Mouse (Mus musculus) lung, adult 2 months (tissue): ENCODE measurements around the gene Lyst.

ENCODE experiments used
- CTCF ChIP-seq: fragments of 200-500 bp; IDR thresholded peaks from 2 replicates; pipeline ENCODE4 v1.5.1; 2011; ENCODE audit warnings: mild to moderate bottlenecking, low read length, control low read depth; ENCODE audit not compliant: insufficient read depth
- POLR2A ChIP-seq: fragments of 200-500 bp; IDR thresholded peaks from 2 replicates; pipeline ENCODE4 v1.6.1; 2011; ENCODE audit warnings: low read depth, mild to moderate bottlenecking, control low read depth, low read length, borderline replicate concordance; ENCODE audit errors: extremely low read depth

DNA sequence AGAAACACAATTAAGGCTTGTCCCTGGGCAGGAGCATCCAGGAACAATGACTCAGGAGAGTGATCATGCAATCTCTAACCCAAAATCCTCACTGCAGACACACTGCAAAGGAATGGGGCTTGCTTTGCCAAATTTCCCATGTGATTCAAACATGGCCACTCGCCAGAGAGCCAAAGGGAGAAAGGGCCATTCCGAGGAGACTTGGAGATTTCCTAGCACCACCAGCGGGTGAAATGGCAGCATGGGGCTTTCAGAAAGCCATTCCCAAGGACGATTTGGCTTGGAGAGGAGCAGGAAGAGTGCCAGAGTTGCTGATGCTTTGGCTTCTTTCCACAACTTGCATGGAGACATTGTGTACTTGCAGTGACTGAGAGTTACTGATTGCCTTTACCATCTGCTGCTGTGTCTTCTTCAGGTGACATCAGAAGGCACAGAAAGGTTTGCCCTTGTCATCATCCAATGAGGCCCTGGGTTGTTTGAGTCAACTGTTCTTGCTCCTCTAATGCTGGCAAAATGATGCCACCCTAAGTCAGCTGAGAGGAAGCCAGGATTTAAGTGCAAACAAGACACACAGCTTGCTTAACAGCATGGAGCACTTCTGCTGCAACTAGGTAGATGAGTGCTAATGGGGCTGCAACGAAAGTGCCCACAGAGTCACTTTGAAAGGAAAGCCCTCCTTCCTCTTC, 16.5 kb upstream of the Lyst start:
- TF ChIP-seq POLR2A (no peak), CTCF (no peak)
